Mouse (Mus musculus): ENCODE results near the gene Gprc5c. TPM values are rescaled to one million over a fixed set of nuclear protein-coding genes. Genes with fewer than 3 reads are reported as not detected.

The Gprc5c gene
- 10 to 100 TPM in 1 of 2 experiments, 1 to 10 TPM in 1; 7.4 to 10.7 TPM for total RNA-seq (2021)
- long read RNA-seq, experiment 1, partial matches to known transcripts = 4 of 10 reads
- long read RNA-seq, experiment 1, other reads (novel, unspliced or antisense) = 5 of 10 reads
- long read RNA-seq, experiment 2, partial matches to known transcripts = 12 of 16 reads
- long read RNA-seq, experiment 2, other reads (novel, unspliced or antisense) = 0 of 16 reads

DNA sequence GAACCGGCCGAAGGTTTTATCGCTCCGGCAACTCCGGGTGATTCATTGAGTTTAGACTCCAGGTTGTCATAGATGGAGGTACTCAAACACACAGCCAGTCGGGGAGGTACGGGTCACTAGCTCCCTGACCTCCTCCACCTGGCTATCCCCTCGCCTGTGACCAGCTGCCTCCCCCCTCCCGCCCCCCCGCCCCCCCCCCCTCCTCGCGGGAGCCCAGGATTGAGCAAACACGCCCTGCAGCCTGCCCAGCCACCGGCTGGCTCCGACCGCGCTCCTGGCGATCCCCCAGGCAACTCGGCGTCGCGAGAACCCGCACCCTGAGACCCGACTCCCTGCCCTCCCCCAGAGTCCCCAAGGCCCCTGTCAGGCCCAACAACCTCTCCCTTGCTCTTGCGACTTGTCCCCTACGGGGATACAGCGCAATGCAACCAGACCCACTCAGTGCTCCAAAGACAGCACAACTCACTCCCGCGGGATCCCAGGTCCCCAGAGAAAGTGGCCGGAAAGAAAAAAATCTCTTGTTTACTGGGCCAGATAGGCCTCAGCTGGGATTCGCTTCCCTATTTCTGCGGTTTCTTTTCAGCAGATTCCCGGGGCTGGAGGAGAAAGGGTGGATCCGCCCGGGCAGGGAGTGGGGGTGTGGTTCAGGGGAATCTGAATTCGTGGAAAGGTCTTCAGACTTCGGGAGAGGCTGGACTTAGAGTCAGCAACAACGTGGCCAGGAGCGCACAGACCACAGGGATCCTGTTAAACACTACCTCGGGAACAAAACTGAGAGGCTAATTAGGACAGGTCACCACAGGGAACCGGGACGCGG is at the start of gene Gprc5c:
TSS of gene Gprc5c (plus strand) at position 701 of the 817 bp plus-strand sequence.
- intact Hi-C loops (cut with DNase I) = loop anchor here (10.0 kb wide), 1 partner anchor 374 kb away; no protein-coding TSS in a partner anchor
- DNase-seq = peak; percentile 44 to 60

DNA sequence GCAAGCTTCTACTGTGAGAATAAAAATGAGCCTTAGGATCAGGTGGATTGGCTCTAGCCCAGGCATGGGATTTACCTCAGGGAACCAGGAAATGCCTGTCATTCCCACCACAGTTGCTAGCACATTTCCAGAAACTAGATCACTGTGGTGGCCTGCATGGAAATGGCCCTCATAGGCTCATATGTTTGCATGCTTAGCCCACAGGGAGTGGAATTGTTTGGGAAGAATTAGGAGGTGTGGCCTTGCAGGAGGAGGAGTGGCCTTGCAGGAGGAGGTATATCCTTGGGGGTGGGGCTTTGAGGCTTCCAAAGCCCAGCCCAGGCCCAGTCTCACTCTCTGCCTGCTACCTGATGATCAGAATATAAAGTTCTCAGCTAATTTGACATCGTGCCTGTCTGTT is 49.0 kb upstream of the Gprc5c start:
- intact Hi-C loops (cut with DNase I) = loop anchor here (10.0 kb wide), 1 partner anchor 243 kb away; the partner anchor contains the start of gene Cd300ld3
- no peak for DNase-seq

DNA sequence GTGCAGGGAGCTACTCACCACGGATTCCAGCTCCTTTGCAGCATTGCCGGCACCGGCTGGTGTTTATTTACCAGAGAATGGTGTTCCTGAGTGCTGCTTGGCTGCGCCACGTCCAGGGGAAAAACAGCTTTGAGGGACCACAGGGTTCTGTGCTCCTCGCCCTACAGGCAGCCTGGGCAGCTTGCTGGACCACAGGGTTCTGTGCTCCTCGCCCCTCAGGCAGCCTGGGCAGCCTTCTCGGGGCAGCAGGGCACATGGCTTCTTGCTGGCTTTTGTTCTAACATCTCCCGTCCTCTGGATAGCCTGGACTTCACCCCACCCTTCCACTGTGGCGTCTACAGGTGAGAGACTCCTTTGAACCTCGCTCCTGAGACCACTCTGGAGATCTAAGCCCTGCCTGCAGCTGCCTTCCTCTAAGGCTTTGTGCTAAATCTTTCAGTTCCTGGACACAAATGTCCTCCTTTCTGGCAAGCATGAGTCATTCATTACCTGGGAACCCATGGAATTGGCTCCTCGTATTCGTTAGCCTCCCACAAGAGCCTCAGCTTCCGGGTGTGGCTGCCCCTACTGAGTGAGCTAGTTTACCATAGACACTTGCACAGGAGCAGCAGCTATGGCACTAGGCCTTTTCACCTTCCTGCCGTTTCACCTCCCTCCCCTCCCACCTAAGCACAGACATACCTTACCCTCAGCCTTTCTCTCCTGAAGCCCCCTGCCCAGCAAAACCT is 48.2 kb upstream of the Gprc5c start:
- intact Hi-C loops (cut with DNase I) = loop anchor here (10.0 kb wide), 1 partner anchor 242 kb away; the partner anchor contains the start of gene Cd300ld3
- DNase-seq = no peak

DNA sequence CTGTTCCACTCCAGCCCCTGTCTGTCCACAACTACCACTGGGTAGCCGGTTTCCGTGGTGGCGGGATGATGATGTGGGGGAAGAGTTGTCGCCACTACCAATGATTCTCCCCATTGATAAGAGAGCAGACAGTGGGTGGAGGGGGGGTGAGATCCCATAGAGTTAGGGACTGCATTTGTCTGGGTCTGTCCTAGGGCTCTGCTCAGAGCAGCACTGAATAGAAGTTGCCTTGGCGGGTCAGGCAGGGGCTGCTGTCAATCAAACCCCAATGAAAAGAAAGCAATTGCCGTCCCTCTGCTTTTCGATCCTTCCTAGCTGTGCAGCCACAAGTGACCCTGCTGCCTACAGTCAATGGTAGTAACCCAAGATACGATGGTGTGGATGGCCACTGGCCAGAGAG is 47.0 kb upstream of the Gprc5c start:
- intact Hi-C loops (cut with DNase I) = loop anchor here (10.0 kb wide), 1 partner anchor 241 kb away; the partner anchor contains the start of gene Cd300ld3
- no peak for DNase-seq

DNA sequence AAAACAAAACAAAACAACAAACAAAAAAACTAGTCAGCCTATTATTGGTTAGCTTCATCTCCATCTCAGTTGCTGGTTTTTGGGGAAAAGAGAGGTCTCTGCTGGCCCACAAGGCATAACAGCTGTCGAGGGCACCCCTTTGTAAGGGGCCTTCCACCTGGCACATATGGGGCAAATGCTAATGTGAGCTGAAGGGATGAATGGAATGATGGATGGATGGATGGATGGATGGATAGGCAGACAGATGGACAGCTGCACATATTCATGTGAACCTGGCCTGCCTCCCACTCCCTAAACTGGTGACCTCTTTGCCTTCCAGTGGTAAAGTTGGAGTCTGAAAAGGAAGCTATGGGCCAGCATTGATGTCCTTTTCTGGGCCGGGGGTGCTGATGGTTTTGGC is 43.9 kb upstream of the Gprc5c start:
- DNase-seq = no peak
- intact Hi-C loops (cut with DNase I) = loop anchor here (10.0 kb wide), 1 partner anchor 238 kb away; the partner anchor contains the start of gene Cd300ld3

DNA sequence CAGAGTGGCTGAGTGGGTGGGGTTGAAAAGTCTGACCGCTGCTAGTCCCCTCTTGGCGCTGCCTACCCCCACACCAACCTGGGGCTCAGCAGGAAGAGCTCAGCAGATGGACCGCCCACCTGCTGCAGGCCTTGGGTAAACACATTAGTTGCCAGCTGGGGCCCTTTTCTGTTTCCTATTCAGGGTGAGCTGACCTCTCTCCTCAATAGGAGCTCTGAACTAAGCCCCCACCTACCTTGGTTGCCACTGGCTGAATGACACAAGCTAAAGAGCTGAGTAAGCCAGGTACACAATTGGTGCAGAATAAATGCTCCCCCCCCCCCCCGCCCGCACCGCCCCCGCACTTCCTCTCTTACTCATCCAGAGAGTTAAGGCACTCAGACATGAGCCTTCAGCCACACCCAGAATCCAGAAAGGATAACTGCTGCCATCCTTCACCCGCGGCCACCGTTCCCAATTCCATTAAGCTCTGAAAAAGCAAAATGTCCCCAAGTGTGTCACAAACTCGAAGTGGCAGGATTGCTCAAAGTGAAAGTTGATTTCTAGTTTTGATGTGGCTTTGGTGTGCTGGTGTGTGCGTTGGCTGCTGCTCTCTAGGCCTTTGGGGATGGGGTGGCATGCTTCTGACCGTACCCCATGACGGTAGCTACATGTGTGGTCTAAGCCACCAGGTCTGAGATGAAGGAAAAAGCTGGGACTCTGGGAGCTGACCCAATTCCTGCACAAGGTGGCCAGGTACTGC is 43.1 kb upstream of the Gprc5c start:
- intact Hi-C loops (cut with DNase I) = loop anchor here (10.0 kb wide), 1 partner anchor 237 kb away; the partner anchor contains the start of gene Cd300ld3

DNA sequence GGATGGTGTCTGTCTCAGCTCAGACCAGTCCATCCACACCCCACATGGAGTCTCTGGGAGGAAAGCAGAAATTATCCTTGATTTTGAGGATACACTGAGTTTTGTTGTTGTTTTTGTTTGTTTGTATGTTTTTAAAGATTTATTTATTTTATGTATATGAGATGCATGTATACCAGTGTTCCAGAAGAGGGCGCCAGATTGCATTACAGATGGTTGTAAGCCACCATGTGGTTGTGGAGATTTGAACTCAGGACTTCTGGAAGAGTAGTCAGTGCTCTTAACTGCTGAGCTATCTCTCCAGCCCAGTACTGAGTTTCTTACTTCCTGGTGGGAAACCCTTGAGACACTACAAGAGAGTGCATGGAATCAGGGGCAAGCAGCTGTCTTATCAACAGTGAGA is 41.6 kb upstream of the Gprc5c start:
- intact Hi-C loops (cut with DNase I) = loop anchor here (10.0 kb wide), 1 partner anchor 235 kb away; the partner anchor contains the start of gene Cd300ld3
- no peak for DNase-seq

More for the DNA sequence above, 43.1 kb upstream of the Gprc5c start:
- no peak for DNase-seq

DNA sequence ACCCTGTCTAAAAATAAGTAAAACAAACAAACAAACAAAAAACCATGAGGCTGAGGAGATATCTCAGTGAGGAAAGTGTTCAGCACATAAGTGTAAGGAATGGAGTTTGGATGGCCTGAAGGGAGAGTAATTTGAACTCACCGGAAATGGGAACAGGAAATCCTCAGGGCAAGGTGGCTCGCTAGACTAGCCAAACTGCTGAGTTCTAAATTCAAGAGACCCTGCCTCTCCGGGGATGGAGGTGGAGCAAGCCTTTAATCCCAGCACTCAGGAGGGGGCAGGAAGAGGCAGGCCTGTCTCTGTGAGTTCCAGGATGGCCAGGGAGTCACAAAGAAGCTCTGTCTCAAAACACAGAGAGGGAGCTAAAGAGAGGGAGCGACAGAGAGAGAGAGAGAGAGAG is 40.6 kb upstream of the Gprc5c start:
- intact Hi-C loops (cut with DNase I) = no loop called here
- DNase-seq = no peak

DNA sequence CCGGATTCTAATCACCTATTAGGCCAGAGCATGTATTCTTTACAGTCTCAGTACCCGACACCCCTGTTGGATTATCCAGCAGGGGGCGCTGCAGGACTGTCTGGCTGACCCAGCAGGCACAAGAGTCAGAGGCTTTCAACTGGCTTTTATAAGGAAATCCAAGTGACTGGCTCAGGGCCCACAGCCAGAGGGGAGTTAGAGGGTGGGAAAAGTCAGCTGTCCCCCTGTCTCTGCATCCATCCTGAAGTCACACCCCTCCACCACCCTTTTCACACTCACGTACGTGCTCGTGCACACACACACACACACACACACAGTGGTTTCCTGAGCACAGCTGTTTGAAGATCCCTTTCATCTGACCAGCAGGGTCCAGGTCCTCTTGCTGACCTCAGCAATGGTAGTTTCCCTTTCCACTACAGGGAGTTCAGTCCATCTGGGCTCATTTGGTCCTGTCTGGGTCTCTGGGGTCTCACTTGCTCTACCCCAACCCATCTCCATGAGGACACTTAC is 38.2 kb upstream of the Gprc5c start:
- DNase-seq = peak; percentile 93 to 98
- intact Hi-C loops (cut with DNase I) = loop anchor here (1.0 kb wide), 3 partner anchors 62 to 100 kb away; no protein-coding TSS in a partner anchor

DNA sequence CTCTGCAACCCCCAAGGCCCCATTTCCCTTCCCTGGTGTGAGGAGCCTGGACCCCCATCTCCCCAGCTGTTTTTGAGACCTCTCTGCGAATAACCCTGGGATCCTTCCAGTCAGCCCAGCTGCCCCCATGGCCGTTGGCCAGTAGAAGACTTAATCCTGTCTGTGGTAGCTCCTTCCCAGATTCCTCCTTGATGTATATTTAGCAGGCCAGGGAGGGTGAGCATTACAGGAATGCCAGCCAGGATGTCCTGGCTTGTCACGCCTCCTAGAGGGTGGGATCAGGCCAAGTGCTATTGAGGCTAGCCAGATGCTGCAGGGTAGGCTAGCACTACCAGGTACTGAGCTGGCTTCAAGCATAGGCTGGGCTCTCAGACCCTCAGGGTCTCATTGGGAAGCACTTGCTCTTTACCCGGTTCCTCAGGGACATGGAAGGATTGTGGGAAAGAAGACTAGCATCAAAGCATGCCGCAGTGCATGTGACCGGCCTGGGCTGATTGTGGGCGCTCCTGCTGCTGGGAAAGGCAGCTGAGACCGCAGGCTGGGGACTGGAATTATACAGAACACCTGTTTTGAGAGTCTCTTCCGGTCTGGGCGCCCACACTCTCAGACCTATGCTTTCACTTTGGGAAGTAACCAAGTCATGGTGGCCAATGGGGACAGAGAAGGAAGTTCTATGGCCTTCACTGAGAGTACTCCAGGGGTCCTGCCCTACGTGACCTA is 35.9 kb upstream of the Gprc5c start:
- intact Hi-C loops (cut with DNase I) = no loop called here
- DNase-seq = no peak

DNA sequence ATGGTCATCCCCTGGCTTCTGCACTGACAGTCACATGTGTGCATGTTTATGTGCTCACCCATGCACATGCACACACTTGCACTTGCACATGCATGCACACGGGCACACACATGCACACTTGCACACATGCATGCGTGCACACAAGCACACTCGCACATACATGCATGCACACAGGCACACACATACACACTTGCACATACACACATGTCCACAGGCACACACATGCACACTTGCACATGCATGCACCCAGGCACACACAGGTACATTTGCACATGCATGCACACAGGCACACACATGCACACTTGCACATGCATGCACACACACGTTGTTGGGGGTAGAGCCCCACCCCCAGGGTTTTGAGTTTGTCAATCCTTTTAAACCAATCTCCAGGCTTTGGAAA is 34.0 kb upstream of the Gprc5c start:
- intact Hi-C loops (cut with DNase I) = no loop called here

DNA sequence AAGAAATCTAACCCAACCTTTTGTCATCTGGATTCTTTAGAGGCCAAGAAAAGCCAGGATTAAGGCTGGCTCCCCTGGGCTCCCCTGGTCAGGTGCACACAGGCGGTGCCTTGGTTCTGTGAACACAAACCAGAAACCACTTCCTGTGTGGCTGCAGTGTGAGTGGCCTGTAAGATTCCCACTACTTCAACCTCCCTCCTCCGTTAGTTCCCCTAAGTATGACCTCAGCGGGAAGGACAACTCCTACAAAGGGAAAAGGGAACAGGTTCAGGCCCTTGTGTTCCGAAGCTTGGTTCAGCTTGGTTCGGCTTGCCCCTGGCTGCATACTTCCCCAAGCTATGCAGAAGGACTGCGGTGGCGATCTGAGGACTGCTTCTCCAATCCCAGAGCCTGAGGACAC is 32.8 kb upstream of the Gprc5c start:
- DNase-seq = no peak
- intact Hi-C loops (cut with DNase I) = no loop called here

More for the DNA sequence above, 34.0 kb upstream of the Gprc5c start:
- DNase-seq = no peak

DNA sequence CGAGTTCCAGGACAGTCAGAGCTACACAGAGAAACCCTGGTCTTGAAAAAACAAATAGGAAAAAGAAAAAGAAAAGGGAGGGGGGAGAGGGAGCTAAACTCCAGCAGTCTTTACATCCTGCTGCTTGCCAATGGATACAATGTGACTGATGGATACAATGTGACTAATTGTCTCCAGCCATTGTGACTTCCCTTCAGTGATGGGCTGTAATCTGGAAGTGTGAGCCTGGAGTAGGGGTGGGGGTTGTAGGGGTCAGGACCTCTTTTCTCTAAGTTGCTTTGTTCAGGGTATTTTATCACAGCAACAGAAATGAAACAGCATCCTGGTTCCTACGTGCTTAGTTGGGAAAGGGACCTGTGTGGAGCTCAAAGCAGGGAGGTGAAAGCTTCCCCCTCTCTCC is 31.8 kb upstream of the Gprc5c start:
- no peak for DNase-seq
- intact Hi-C loops (cut with DNase I) = no loop called here

DNA sequence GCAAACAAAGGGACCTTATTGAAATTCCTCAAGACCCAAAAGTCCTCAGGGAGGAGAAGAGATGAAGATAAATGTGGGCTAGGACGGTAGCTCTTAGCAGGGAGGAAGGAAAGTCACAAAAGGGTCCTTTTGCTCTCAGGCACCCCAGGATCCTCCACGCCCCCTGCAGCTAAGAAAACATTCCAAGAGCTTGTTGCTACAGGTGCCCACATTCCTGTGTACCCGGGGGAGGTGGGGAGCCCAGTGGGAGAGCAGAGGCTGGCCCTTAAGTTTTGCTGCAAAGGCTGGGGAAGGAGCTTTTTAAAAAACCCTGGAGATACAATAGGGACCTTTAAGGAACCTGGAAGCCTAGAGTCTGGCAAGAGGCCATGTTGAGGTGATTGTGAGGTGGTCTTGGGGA is 30.5 kb upstream of the Gprc5c start:
- DNase-seq = no peak
- intact Hi-C loops (cut with DNase I) = no loop called here

DNA sequence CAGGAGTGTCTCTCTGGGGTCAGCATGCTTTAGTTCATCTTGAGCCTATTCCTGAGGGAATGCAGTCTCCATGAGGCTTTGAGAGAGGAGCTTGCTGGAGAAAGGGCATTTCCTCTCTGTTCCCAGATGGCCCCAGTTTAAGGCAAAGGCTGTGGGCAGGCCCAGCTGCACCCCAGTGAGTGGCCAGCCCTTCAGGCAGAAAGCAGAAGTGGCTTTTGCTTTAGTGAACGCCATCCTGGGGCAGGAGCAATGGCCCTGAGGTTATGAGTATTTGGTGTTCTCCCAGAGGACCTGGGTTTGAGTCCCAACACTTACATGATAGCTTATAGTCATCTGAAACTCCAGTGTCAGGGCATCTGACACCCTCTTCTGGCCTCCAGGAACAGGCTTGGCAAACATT is 29.6 kb upstream of the Gprc5c start:
- DNase-seq = no peak
- intact Hi-C loops (cut with DNase I) = no loop called here

DNA sequence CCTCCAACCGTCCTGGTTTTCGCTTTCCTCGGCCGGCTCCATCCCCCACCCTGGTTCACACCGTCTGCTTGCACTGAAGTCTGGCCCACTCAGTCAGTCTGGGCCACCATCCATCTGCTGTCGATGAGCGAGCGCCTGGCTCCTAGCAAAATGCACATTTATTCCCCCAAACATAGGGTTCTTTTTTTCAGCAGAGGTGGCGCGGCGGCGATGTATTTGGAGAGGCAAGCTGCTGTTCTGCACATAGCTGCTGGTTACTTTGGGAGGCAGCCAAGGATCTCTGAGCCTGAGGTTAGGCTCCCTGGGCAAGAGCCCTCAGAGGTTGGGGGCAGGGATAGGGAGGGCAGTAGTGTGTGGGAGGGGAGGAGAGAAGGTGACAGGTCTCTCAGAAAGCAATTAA is 28.2 kb upstream of the Gprc5c start:
- peak; percentile 47 to 49 for DNase-seq

DNA sequence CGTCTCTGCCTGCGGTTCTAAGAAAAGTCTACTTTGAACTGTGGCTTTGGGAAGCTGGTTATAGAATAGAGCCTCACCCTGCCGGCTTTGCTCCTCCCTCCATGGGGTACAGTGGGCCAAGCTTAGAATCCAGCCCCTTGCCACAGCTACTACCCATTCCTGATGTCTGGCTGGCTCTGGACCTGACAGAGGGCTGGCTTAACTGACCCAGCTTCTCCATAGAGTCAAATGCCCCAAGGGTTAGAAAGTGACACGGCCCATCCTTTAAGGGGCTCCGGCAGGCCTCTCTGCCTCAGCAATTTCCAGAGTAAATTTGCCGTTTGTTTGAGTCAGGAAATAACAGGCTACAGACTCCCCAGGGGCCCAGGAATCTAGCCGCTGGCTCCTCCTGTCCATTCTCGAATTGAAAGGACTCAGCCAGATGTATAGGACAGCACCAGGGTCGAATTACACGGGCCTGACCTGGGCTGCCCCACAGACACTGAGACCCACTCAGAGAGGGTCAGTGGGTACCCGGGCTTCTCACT is 27.7 kb upstream of the Gprc5c start:
- intact Hi-C loops (cut with DNase I) = no loop called here

More for the DNA sequence above, 28.2 kb upstream of the Gprc5c start:
- intact Hi-C loops (cut with DNase I) = no loop called here

DNA sequence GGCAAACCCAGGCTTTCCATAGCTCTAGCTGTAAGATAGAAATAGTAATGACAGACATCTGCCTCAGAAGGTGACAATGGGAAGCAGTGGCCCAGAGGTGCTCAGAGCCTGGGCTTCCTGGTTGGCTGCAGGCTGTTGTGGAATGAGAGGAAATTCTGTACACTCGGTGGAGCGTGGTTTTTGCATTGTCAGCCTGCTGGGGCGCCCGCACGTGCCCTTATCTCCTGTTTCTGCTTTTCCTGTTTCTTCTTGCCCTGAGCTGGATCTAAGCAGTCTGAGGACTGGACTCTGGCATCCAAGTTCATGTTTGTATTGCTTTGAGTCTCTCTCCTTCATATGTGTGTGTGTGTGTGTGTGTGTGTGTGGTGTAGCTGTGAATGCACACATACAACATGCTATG is 24.3 kb upstream of the Gprc5c start:
- intact Hi-C loops (cut with DNase I) = no loop called here
- no peak for DNase-seq

More for the DNA sequence above, 27.7 kb upstream of the Gprc5c start:
- DNase-seq = no peak

All from heart, postnatal 14 days (tissue).